Mouse (Mus musculus) forebrain, embryonic 13.5 days (tissue): ENCODE results near the gene Setd1a. TPM values are rescaled to one million over a fixed set of nuclear protein-coding genes. Genes with fewer than 3 reads are reported as not detected.

Experiments
- polyA plus RNA-seq: library from polyadenylated mRNA; unstranded; fragments of >200 nt; fragmentation: Nextera tagmentation; extraction: Ambion mirVana; gene quantifications from 2 replicates; pipeline ENCODE4 v1.2.1, GENCODE M21; 2015

Gene Setd1a
- polyA plus RNA-seq, 1 experiment from 2014 or later = 20.0 TPM

Other genes starting within 250 kb of the Setd1a start
- gene Tmem265, start 215.3 kb upstream of the Setd1a start, polyA plus RNA-seq = 5.0 and 5.7 TPM in 2 replicates
- 58.6 and 63.4 TPM in 2 replicates for gene Phkg2, start 203.3 kb upstream of the Setd1a start, polyA plus RNA-seq
- gene Ccdc189, start 188.1 kb upstream of the Setd1a start, polyA plus RNA-seq = 13.8 and 15.6 TPM in 2 replicates
- gene Rnf40, start 187.9 kb upstream of the Setd1a start, polyA plus RNA-seq = 43.1 and 51.9 TPM in 2 replicates
- gene Zfp629, start 160.9 kb upstream of the Setd1a start, polyA plus RNA-seq = 18.6 and 22.0 TPM in 2 replicates
- gene Bcl7c, start 67.7 kb upstream of the Setd1a start, polyA plus RNA-seq = 36.6 and 40.8 TPM in 2 replicates
- gene Ctf1, start 63.9 kb upstream of the Setd1a start, polyA plus RNA-seq = 3.8 and 4.4 TPM in 2 replicates
- 0.19 and 0.36 TPM in 2 replicates for gene Ctf2, start 44.5 kb upstream of the Setd1a start, polyA plus RNA-seq
- gene Fbxl19, start 32.1 kb upstream of the Setd1a start, polyA plus RNA-seq = 7.7 and 9.6 TPM in 2 replicates
- gene Orai3, start 6.9 kb upstream of the Setd1a start, polyA plus RNA-seq = 4.8 and 5.4 TPM in 2 replicates
- gene Gm49388, start 8.9 kb downstream of the Setd1a start, polyA plus RNA-seq = not detected in 2 replicates
- gene Hsd3b7, start 23.9 kb downstream of the Setd1a start, polyA plus RNA-seq = 5.0 and 7.5 TPM in 2 replicates
- 20.5 and 25.6 TPM in 2 replicates for gene Stx4a, start 47.6 kb downstream of the Setd1a start, polyA plus RNA-seq
- 18.9 and 21.9 TPM in 2 replicates for gene Stx1b, start 47.9 kb downstream of the Setd1a start, polyA plus RNA-seq
- 12.9 and 15.5 TPM in 2 replicates for gene Zfp646, start 99.6 kb downstream of the Setd1a start, polyA plus RNA-seq
- 39.1 and 44.8 TPM in 2 replicates for gene Zfp668, start 100.2 kb downstream of the Setd1a start, polyA plus RNA-seq
- gene Prss53, start 114.3 kb downstream of the Setd1a start, polyA plus RNA-seq = 0.66 and 0.77 TPM in 2 replicates
- gene Gm21974, start 118.8 kb downstream of the Setd1a start, polyA plus RNA-seq = not detected in 2 replicates
- gene Vkorc1, start 118.9 kb downstream of the Setd1a start, polyA plus RNA-seq = 55.8 and 59.5 TPM in 2 replicates
- 80.2 and 91.6 TPM in 2 replicates for gene Bckdk, start 127.4 kb downstream of the Setd1a start, polyA plus RNA-seq
- gene Kat8, start 135.8 kb downstream of the Setd1a start, polyA plus RNA-seq = 49.8 and 51.1 TPM in 2 replicates
- gene Prss8, start 153.4 kb downstream of the Setd1a start, polyA plus RNA-seq = 0.09 and 0.29 TPM in 2 replicates
- gene Prss36, start 170.1 kb downstream of the Setd1a start, polyA plus RNA-seq = 7.9 and 10.1 TPM in 2 replicates
- gene Fus, start 190.8 kb downstream of the Setd1a start, polyA plus RNA-seq = 452 and 476 TPM in 2 replicates
- gene Pycard, start 217.2 kb downstream of the Setd1a start, polyA plus RNA-seq = 3.2 and 3.9 TPM in 2 replicates
- gene Trim72, start 227.3 kb downstream of the Setd1a start, polyA plus RNA-seq = not detected in 2 replicates